Mouse (Mus musculus) thymus, adult 2 months (tissue): ENCODE measurements around the gene Atxn1. TPM values are rescaled to one million over a fixed set of nuclear protein-coding genes. Genes with fewer than 3 reads are reported as not detected.

ENCODE experiments used
- DNase-seq: peaks from one replicate; pipeline ENCODE4 v3.0.0; 2021
- H3K27ac ChIP-seq: fragments of 200-500 bp; 2 replicates; pipeline ENCODE4 v1.5.1; 2012; ENCODE audit warnings: low read length, control low read depth; ENCODE audit not compliant: control insufficient read depth, insufficient read depth
- H3K27me3 ChIP-seq: fragments of 200-500 bp; 2 replicates; pipeline ENCODE4 v1.6.1; 2012; ENCODE audit warnings: mild to moderate bottlenecking, low read length, moderate library complexity, mixed read lengths; ENCODE audit not compliant: control insufficient read depth, insufficient read depth
- H3K36me3 ChIP-seq: fragments of 200-500 bp; 2 replicates; pipeline ENCODE4 v1.6.1; 2012; ENCODE audit warnings: mild to moderate bottlenecking, low read length, moderate library complexity; ENCODE audit not compliant: control insufficient read depth, insufficient read depth
- H3K4me1 ChIP-seq: fragments of 200-500 bp; replicated peaks from 2 replicates; pipeline ENCODE4 v1.6.1; 2012; ENCODE audit warnings: low read length; ENCODE audit not compliant: control insufficient read depth, insufficient read depth
- H3K4me3 ChIP-seq: fragments of 200-500 bp; 2 replicates; pipeline ENCODE4 v1.5.1; 2012; ENCODE audit warnings: mild to moderate bottlenecking, low read length, control low read depth, moderate library complexity; ENCODE audit not compliant: control insufficient read depth, insufficient read depth
- CTCF ChIP-seq: fragments of 200-500 bp; IDR thresholded peaks from 2 replicates; pipeline ENCODE4 v1.5.1; 2012; ENCODE audit warnings: mild to moderate bottlenecking, control low read depth, low read length, moderate library complexity, borderline replicate concordance; ENCODE audit not compliant: control insufficient read depth, poor library complexity, insufficient read depth; ENCODE audit errors: extremely low read depth
- POLR2A ChIP-seq: fragments of 200-500 bp; IDR thresholded peaks from 2 replicates; pipeline ENCODE4 v1.6.1; 2012; ENCODE audit warnings: mild to moderate bottlenecking, low read length, control low read depth, moderate library complexity; ENCODE audit not compliant: control insufficient read depth, poor library complexity, insufficient read depth; ENCODE audit errors: extremely low read depth
- WGBS: fragments of 180-500 bp; shearing (Covaris S2); methylation state at CpG from one replicate; pipeline ENCODE4 v1.1.7; 2018; 5-methylcytosine and 5-hydroxymethylcytosine counted together
- polyA plus RNA-seq: library from polyadenylated mRNA; depleted of rRNA; stranded (reverse); fragments of >200 nt; gene quantifications from 2 replicates; pipeline ENCODE4 v1.2.3, GENCODE M21; 2012

The Atxn1 gene
- polyA plus RNA-seq, 1 experiment, result 13.5 TPM

GRCm38 (mm10) chr13:45745851-45746773, 218.7 kb downstream of the Atxn1 start:
- DNase-seq, result no peak
- Histone ChIP-seq H3K4me3 (no peak overlapping the region), H3K4me1 (no peaks in the 10 kb centered on the region), H3K36me3 (no peaks in the 10 kb centered on the region), H3K27ac (no peak overlapping the region), H3K27me3 (no peaks in the 10 kb centered on the region)
- 85% methylated on average over 12 of the region's 12 CpGs for WGBS
- TF ChIP-seq CTCF (no peak), POLR2A (no peak)

GRCm38 (mm10) chr13:45744803-45745432, 219.9 kb downstream of the Atxn1 start:
- DNase-seq, result no peak
- 80% methylated on average over 7 of the region's 7 CpGs for WGBS

DNA sequence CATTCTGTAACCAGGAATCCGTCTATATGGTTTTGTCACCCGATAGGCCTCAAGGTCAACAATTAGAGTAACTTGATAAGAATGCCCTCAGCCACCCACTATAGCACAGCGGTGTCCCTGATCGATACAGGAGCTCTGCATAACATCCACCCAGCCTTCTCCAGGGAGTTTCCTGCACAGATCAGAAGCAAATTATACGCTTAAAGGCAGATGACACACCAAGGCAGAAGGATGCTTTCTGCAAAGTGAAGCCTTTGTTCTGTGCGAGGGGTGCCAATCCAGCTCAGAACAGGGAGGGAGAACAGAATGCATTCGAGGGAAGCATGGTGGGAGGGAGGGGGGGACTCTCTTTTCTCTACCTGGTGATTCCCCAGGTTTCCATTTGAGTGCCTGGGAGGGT, 221.0 kb downstream of the Atxn1 start:
- TF ChIP-seq POLR2A (no peak), CTCF (no peak)
- H3K4me3 ChIP-seq, result no peak overlapping the region
- DNase-seq, result no peak
- H3K36me3 ChIP-seq, result no peaks in the 10 kb centered on the region
- 91% methylated on average over 7 of the region's 7 CpGs for WGBS
- H3K27ac ChIP-seq, result no peak overlapping the region
- H3K27me3 ChIP-seq, result no peaks in the 10 kb centered on the region
- H3K4me1 ChIP-seq, result no peaks in the 10 kb centered on the region

More at GRCm38 (mm10) chr13:45744803-45745432, 219.9 kb downstream of the Atxn1 start:
- Histone ChIP-seq H3K27ac (no peak overlapping the region), H3K36me3 (no peaks in the 10 kb centered on the region), H3K4me3 (no peak overlapping the region), H3K27me3 (no peaks in the 10 kb centered on the region), H3K4me1 (no peaks in the 10 kb centered on the region)
- no peak for TF ChIP-seq POLR2A
- TF ChIP-seq CTCF, result no peak

GRCm38 (mm10) chr13:45740369-45740768, 224.4 kb downstream of the Atxn1 start:
- Histone ChIP-seq H3K36me3 (no peaks in the 10 kb centered on the region), H3K4me3 (no peak overlapping the region), H3K4me1 (no peaks in the 10 kb centered on the region), H3K27me3 (no peaks in the 10 kb centered on the region), H3K27ac (no peak overlapping the region)
- WGBS, result 97% methylated on average over 12 of the region's 12 CpGs
- TF ChIP-seq POLR2A (no peak), CTCF (no peak)
- DNase-seq, result no peak

DNA sequence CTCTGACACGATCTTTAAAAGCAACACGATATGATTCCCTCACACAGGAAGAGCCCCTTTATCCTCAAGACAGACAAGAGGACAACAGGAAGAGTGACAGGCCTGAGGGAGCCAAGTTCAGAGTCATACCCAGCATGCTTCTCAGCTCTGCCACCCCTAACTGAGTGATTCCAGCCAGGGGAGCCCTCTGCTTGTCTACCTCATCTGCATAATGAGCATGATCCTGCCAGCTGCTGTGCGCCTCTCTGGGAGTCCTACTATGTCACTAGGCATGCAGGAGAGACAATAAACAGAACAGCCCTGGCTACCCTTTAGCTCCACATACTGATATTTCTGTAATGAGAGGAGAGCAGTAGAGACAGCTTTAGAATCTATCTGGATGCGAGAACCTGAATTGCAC, 228.6 kb downstream of the Atxn1 start:
- no peak for DNase-seq
- TF ChIP-seq POLR2A (no peak), CTCF (no peak)
- 95% methylated on average over 4 of the region's 4 CpGs for WGBS
- H3K4me3 ChIP-seq, result no peak overlapping the region
- H3K27ac ChIP-seq, result no peak overlapping the region
- H3K27me3 ChIP-seq, result no peaks in the 10 kb centered on the region
- H3K36me3 ChIP-seq, result no peaks in the 10 kb centered on the region
- no peaks in the 10 kb centered on the region for H3K4me1 ChIP-seq

DNA sequence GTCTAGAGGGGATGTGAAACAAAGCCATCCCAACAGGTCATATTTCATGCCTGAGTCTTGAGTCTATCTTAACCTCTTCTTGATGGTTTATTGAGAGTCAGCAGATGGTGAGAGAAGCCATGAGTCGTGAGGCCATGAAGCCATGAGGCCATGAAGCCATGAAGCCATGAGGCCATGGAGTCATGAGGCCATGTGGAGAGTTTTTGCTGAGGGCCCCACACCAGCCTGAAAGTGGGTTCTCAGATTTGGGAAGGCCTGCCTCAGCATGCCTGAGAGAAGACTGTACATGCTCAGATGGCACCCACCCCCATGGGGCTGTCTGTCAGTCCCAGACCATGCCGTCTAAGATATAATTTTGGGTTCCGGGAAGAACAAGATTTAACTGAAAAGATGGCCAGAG, 229.0 kb downstream of the Atxn1 start:
- TF ChIP-seq CTCF (no peak), POLR2A (no peak)
- Histone ChIP-seq H3K27ac (no peak overlapping the region), H3K4me3 (no peak overlapping the region), H3K36me3 (no peaks in the 10 kb centered on the region), H3K4me1 (no peaks in the 10 kb centered on the region), H3K27me3 (no peaks in the 10 kb centered on the region)
- no peak for DNase-seq
- whole genome bisulfite sequencing, result 96% methylated on average over 3 of the region's 3 CpGs

DNA sequence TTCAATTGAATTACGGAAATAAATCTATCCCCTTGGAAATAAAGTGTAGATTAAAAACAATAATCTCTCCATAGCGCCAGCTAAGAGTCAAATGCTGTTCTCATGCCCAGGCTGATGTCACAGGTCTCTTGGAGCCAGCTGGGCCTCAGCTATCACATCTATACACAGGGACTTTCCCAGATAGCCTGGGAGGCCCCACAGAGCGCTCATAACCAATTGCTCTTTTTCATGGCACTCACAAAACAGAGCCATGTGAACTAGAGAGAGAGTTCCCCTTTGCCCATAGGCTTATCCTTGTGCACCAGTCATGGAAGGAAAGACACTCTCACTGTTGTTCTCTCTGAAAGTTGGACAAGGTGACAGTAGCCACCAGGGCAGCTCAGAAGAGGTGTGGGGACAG, 230.3 kb downstream of the Atxn1 start:
- WGBS, result 90% methylated on average over 3 of the region's 3 CpGs
- Histone ChIP-seq H3K4me3 (no peak overlapping the region), H3K36me3 (no peaks in the 10 kb centered on the region), H3K4me1 (no peaks in the 10 kb centered on the region), H3K27me3 (no peaks in the 10 kb centered on the region), H3K27ac (no peak overlapping the region)
- TF ChIP-seq POLR2A, result no peak
- TF ChIP-seq CTCF, result no peak
- DNase-seq, result no peak
